ENCODE assay signal across 19 mouse cellular contexts in the genomic region with DNA sequence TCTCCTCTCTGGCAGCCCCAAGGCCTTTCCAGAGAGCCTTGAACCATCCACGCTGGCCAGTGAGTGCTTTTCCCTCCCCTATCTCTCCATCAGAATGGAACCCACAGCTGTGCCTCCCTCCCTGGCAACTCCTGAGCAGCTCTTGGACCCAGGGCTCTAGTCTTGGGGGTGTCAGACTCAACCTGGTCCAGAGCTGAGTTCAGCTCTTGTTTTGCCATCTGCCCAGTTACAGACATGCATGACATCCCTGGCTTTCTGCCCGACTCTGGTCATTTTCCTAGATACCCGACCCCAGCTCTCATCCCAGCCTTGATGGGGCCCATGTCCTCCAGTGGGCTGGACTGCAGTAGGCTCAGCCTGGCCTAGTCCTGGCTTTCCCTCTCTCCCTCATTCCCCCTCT.
DNase-seq lines count a peak whose midpoint lies in the region; ATAC-seq and TF ChIP-seq lines count a peak whose summit lies in the region.
"Had no signal": no experiment of that assay in that cellular context is flagged by ENCODE, and none has a peak within 500 bp of the region (broad histone marks: within the 10 kb centered on the region; RNA-seq: fewer than 3 reads in every experiment).

No protein-coding gene starts in this region.

- peak; percentile 14 for DNase-seq in cerebellum, adult 11-12 months
- no peak for DNase-seq in cerebellum, postnatal 36 days
- no peak for DNase-seq in hindbrain, embryonic 10.5 days (ENCODE audit: low spot score)
- peak; percentile 15 for DNase-seq in liver, embryonic 11.5 days (ENCODE audit: low spot score)
- DNase-seq in liver, postnatal 0 days, result no peak
- DNase-seq: adrenal gland, postnatal 25 days; cerebellum, adult 2 months; embryo, embryonic 11 days; gastrocnemius, adult 2 months; gastrocnemius, postnatal 25 days; heart, postnatal 10 days; heart, postnatal 4 days had no signal

- H3K27ac ChIP-seq in hindbrain, embryonic 10.5 days, result peak overlapping the region; percentile 0; the same call in 1 of the 2 replicates
- H3K27ac ChIP-seq in hindbrain, embryonic 13.5 days, result no peak overlapping the region
- H3K27ac ChIP-seq in liver, embryonic 11.5 days (ENCODE audit: low read depth, low read length), result no peak overlapping the region
- H3K27ac ChIP-seq in liver, postnatal 0 days (ENCODE audit: low read depth), result no peak overlapping the region
- H3K27ac ChIP-seq: embryonic facial prominence, embryonic 15.5 days; forebrain, embryonic 10.5 days; gastrocnemius, adult 2 months; heart, embryonic 10.5 days; hindbrain, embryonic 14.5 days had no signal

- no peak for ATAC-seq in hindbrain, embryonic 13.5 days (ENCODE audit: low FRiP score)
- ATAC-seq in liver, embryonic 11.5 days (replicated peaks; ENCODE audit: low FRiP score), result no peak
- ATAC-seq in liver, postnatal 0 days, result no peak
- ATAC-seq: forebrain, embryonic 14.5 days had no signal

- no peak for TF ChIP-seq EP300 in liver, postnatal 0 days (IDR thresholded peaks at IDR 0.05; ENCODE audit: low read depth)

- no peaks in the 10 kb centered on the region for H3K36me3 ChIP-seq in hindbrain, embryonic 10.5 days
- H3K36me3 ChIP-seq in hindbrain, embryonic 13.5 days, result 0 out of 2 replicates have a peak, but pooled peaks cover 6% of the 10 kb centered on the region
- H3K36me3 ChIP-seq in liver, embryonic 11.5 days (ENCODE audit: control insufficient read depth, insufficient read depth, low read length), result no peaks in the 10 kb centered on the region
- H3K36me3 ChIP-seq in liver, postnatal 0 days (replicated peaks; ENCODE audit: insufficient read depth, low read length), result no peaks in the 10 kb centered on the region
- H3K36me3 ChIP-seq: embryonic facial prominence, embryonic 15.5 days; forebrain, embryonic 10.5 days; heart, embryonic 10.5 days had no signal

- H3K27me3 ChIP-seq in hindbrain, embryonic 10.5 days (ENCODE audit: insufficient read depth, poor library complexity, severe bottlenecking), result no peaks in the 10 kb centered on the region
- no peaks in the 10 kb centered on the region for H3K27me3 ChIP-seq in hindbrain, embryonic 13.5 days
- H3K27me3 ChIP-seq in liver, embryonic 11.5 days (replicated peaks; ENCODE audit: control insufficient read depth, insufficient read depth, low read length), result no peaks in the 10 kb centered on the region
- no peaks in the 10 kb centered on the region for H3K27me3 ChIP-seq in liver, postnatal 0 days (ENCODE audit: insufficient read depth, low read length)
- H3K27me3 ChIP-seq: embryonic facial prominence, embryonic 15.5 days had no signal

- peaks cover 4% of the 10 kb centered on the region; the same call in 1 of the 2 replicates for H3K4me1 ChIP-seq in hindbrain, embryonic 10.5 days (replicated peaks)
- peaks cover 1% of the 10 kb centered on the region; the same call in 1 of the 2 replicates for H3K4me1 ChIP-seq in hindbrain, embryonic 13.5 days (replicated peaks)
- no peaks in the 10 kb centered on the region for H3K4me1 ChIP-seq in liver, embryonic 11.5 days (replicated peaks; ENCODE audit: control insufficient read depth, insufficient read depth, low read length)
- H3K4me1 ChIP-seq in liver, postnatal 0 days (ENCODE audit: insufficient read depth), result no peaks in the 10 kb centered on the region
- H3K4me1 ChIP-seq: embryonic facial prominence, embryonic 15.5 days; heart, embryonic 10.5 days had no signal

- WGBS in hindbrain, embryonic 10.5 days, result 73% methylated on average over 3 of the region's 3 CpGs
- 68% methylated on average over 3 of the region's 3 CpGs for WGBS in hindbrain, embryonic 13.5 days
- 54% methylated on average over 3 of the region's 3 CpGs for WGBS in liver, embryonic 11.5 days
- WGBS in liver, postnatal 0 days (ENCODE audit: insufficient replicate concordance), result 59% methylated on average over 3 of the region's 3 CpGs

- H3K9ac ChIP-seq in hindbrain, embryonic 13.5 days, result no peak overlapping the region
- no peak overlapping the region for H3K9ac ChIP-seq in liver, embryonic 11.5 days (ENCODE audit: low read depth, low read length)
- no peak overlapping the region for H3K9ac ChIP-seq in liver, postnatal 0 days (replicated peaks)
- H3K9ac ChIP-seq: embryonic facial prominence, embryonic 15.5 days; hindbrain, embryonic 14.5 days had no signal

- no peak overlapping the region for H3K4me2 ChIP-seq in hindbrain, embryonic 13.5 days
- no peak overlapping the region for H3K4me2 ChIP-seq in liver, embryonic 11.5 days
- no peak overlapping the region for H3K4me2 ChIP-seq in liver, postnatal 0 days (ENCODE audit: low read depth, low read length)
- H3K4me2 ChIP-seq: embryonic facial prominence, embryonic 15.5 days; hindbrain, embryonic 14.5 days had no signal

- H3K9me3 ChIP-seq in hindbrain, embryonic 10.5 days, result no peaks in the 10 kb centered on the region
- no peaks in the 10 kb centered on the region for H3K9me3 ChIP-seq in hindbrain, embryonic 13.5 days
- H3K9me3 ChIP-seq in liver, embryonic 11.5 days (ENCODE audit: control insufficient read depth, low read length), result no peaks in the 10 kb centered on the region
- H3K9me3 ChIP-seq in liver, postnatal 0 days (ENCODE audit: low read length), result no peaks in the 10 kb centered on the region
- H3K9me3 ChIP-seq: embryonic facial prominence, embryonic 15.5 days; forebrain, embryonic 10.5 days; heart, embryonic 10.5 days had no signal

- no peak for TF ChIP-seq CTCF in liver, postnatal 0 days (IDR thresholded peaks at IDR 0.05; ENCODE audit: low read depth)

- H3K4me3 ChIP-seq in hindbrain, embryonic 10.5 days, result no peak overlapping the region
- H3K4me3 ChIP-seq in hindbrain, embryonic 13.5 days, result no peak overlapping the region
- no peak overlapping the region for H3K4me3 ChIP-seq in liver, embryonic 11.5 days (ENCODE audit: low read depth, low read length)
- H3K4me3 ChIP-seq in liver, postnatal 0 days (ENCODE audit: low read depth, low read length), result no peak overlapping the region
- H3K4me3 ChIP-seq: embryonic facial prominence, embryonic 15.5 days; erythroblast, embryonic 14.5 days; forebrain, embryonic 10.5 days; gastrocnemius, adult 2 months; heart, embryonic 10.5 days had no signal

Comparison
In these comparisons a context has a peak if more than half of its experiments do, and no peak if none do; other contexts are left out.
1. DNase-seq: peak in cerebellum, adult 11-12 months (single experiment) and liver, embryonic 11.5 days (single experiment); none in cerebellum, postnatal 36 days (0 of 2), hindbrain, embryonic 10.5 days (single experiment) and liver, postnatal 0 days (single experiment).